Mouse (Mus musculus) liver (tissue): ENCODE data around the gene Psph.
"Not testable (repeated sequence)": the region's sequence is repeated elsewhere in the genome, so short reads cannot be mapped to it uniquely, and the experiment has no call there.

Experiments
- DNase-seq: peaks from one replicate; pipeline ENCODE4 v3.0.0-alpha.2; 2020; ENCODE audit warnings: mixed read lengths

The Psph gene

DNA sequence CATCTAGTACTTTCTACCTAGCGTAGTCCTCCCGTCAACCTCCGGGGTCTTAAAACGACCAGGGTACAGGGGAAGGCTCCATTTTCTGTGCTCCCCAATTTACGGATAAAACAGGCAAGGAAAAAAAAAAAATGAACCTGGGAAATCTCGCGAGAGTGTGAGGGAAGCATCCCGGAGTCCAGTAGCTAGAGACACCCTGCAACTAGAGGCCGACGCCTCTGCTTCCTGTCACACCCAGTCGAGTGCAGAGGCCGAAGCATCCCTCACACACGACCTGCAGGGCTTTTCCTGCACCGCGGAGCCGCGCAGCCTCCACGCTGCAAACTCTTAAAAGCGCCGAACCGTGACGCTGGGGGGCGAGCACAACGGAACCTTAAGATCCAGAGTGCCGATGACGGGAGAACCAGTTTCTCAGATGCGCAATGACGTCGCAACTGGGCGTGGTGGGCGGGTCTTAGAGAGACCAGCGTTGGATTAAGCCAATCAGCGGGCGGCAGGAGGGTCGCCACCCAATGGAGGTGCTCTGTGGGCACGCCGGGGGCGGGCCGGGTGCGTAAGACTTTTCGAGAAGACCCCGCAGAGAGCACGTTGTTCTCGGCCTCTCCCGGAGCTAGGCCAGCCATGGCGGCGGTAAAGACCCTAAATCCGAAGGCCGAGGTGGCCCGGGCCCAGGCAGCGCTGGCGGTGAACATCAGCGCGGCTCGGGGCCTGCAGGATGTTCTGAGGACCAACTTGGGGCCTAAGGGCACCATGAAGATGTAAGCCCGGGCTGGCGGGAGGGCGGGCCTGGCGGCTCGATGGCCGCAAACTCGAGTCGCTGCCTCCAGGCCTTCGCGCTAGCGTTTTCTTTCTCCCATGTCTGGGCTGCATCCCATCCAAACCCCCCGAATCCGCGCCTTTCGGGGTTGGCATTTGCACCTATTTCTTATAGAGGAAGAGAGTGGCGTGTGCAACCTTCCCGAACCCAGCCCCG is at the start of gene Psph:
Gene Psph (minus strand): TSS at position 632 of the 973 bp plus-strand sequence.
- peak; percentile 99 for DNase-seq

- DNase-seq: not testable (repeated sequence)
These were observed 3.3 kb upstream of the Psph start for GRCm38 (mm10) chr5:129790591-129790990.

DNA sequence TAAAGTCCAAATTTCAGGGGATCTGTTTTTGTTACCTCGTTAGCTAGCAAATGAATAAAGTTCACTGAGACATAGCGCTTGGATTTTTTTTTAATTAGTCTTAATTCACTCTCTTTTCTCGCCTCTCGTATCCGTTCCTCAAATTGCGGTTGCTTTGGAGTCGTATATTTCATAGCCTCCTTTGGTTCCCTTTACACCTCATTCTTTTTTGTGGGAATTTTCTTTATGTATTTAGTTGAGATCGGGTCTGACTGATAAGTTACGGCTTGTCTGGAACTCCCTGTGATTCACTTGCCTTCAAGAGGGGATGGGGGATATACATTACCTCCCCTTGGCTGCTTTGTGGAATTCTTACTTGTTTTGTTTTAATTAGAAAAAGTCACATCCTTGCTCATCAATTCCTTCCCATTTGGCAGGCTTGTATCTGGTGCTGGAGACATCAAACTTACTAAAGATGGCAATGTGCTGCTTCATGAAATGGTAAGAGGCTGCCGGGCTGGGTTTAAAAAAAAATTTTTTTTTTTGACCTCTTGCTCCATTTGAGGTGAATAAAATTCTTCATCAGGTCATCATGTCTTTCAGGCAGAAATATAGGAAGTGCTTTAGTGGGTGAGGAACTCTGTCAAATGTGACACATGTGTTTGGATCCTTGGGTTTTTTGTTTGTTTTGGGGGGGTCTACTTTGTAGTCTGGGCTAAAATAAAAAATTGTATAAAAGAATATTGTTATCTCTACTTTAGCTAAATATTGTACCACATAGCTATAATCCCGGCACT is 757 bp upstream of the Psph start:
- no peak for DNase-seq

DNA sequence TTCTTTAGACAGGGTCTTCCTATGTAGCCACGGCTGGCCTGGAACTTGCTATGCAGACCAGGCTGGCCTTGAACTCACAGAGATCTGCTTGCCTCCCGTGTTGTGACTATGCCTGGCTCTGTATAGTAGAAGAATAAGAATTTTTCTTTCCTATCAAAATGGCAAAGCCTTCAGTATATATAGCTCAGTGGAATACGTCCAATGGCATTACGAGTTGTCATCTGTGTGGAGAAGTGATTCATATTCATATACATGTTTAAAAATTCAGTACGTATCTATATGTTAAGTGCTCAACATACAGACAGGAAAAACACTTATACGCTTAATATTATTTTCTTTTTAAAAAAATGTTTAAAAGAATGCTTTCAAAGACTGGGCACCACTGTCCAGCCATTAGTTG is 1.1 kb downstream of the Psph start:
- DNase-seq: no peak

GRCm38 (mm10) chr5:129785235-129785870 is 1.9 kb downstream of the Psph start:
- DNase-seq: no peak

GRCm38 (mm10) chr5:129782211-129782610 is 5.0 kb downstream of the Psph start:
- DNase-seq: no peak

- DNase-seq: no peak
These were observed 7.1 kb downstream of the Psph start for GRCm38 (mm10) chr5:129780131-129780530.

- DNase-seq: peak; percentile 85
These were observed 8.1 kb downstream of the Psph start for GRCm38 (mm10) chr5:129778996-129779716.

GRCm38 (mm10) chr5:129778348-129778995 is 8.8 kb downstream of the Psph start:
- DNase-seq: peak; percentile 30

GRCm38 (mm10) chr5:129774661-129775060 is 12.6 kb downstream of the Psph start:
- DNase-seq: no peak

DNA sequence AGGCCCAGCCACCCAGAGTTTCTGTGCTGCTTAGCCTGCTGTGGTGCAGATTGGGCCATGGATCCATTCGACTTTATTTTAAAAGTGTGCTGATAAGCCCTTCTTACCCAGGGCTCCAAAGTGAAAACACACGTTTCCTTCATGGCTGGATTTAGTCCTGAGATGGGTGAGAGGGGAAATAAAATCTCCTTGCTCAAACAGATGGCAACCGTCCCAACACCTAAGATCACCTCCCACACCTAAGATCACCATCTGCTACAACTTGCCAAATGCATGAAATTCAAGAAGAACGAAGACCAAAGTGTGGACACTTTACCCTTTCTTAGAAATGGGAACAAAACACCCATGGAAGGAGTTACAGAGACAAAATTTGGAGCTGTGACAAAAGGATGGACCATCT is 13.9 kb downstream of the Psph start:
- not testable (repeated sequence) for DNase-seq

- DNase-seq: no peak
These were observed 14.8 kb downstream of the Psph start for GRCm38 (mm10) chr5:129772433-129772832.

GRCm38 (mm10) chr5:129770443-129771355 is 16.6 kb downstream of the Psph start:
- no peak for DNase-seq

- DNase-seq: no peak
These were observed 25.2 kb downstream of the Psph start for GRCm38 (mm10) chr5:129761865-129762540.

DNA sequence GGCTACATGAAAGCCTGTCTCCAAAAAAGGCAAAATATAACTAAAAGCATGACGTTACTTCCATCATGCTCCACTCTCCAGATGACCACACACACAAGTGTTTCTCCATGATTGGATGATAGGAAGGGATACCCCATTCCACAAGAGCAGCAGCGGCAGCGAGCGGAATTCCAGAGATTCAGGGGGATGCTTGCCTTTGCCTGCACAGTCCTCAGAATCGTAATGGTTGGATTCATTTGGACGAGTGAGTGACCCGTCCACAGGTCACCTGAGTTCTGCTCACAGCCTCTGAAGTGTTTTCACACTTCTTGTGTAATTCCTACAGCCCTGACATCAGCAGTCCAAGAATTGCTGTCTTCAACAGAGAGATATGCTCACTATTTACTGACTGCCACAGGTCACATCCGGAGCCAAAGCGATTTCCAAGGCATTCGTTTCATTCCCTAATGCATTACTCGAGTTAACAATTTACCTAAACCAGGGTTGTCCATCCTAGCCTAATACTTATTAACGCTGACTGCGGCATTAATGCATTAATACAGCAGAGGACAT is 27.2 kb downstream of the Psph start:
- DNase-seq: no peak

DNA sequence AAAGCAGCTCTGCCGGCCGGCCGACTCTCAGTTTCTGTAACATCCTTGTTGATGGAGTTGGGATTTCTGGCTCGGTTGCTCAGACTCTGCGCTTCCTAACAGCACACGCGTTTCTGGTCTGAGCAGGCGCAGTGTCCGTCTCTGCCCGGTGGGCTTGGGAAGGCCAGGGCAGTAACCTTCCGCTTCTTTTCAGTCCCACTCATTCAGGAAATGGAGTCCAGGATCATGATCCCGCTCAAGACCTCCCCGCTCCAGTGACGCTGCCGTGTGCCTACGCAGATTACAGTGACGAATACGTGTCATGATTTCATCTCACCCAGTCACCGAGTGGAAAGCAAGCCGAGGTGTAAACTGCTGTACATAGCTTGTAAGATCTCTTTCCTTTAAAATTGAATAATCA is 30.4 kb downstream of the Psph start:
- no peak for DNase-seq

- DNase-seq: peak; percentile 37
These were observed 43.2 kb downstream of the Psph start for GRCm38 (mm10) chr5:129744050-129744449.

- peak; percentile 79 for DNase-seq
These were observed 44.3 kb downstream of the Psph start for GRCm38 (mm10) chr5:129742903-129743488.

GRCm38 (mm10) chr5:129740976-129741375 is 46.3 kb downstream of the Psph start:
- peak; percentile 57 for DNase-seq
